Mouse (Mus musculus) megakaryocyte progenitor cell, adult 5-6 weeks (primary cell): ENCODE measurements around the gene Actb. TPM values are rescaled to one million over a fixed set of nuclear protein-coding genes. Genes with fewer than 3 reads are reported as not detected.

Experiments used
- ATAC-seq: replicated peaks from 2 replicates; pipeline ENCODE4 v1.8.0; 2016; ENCODE audit warnings: mild to moderate bottlenecking, moderate TSS enrichment, inconsistent platforms; ENCODE audit not compliant: poor library complexity
- total RNA-seq, 2 experiments: library from RNA; stranded (forward) in 1 of 2; stranded (reverse) in 1 of 2; fragments of 157-497, 149-512 nt in 1 of 2; fragments of 200-1000 nt in 1 of 2; gene quantifications; 2 replicates each; pipeline versions ENCODE4 v1.2.3 to v1.2.4; 2015 to 2017

Gene Actb
- total RNA-seq, 2 experiments from 2014 or later, result 3,558 to 5,014 TPM

- no peak for ATAC-seq
These were observed 26.3 kb downstream of the Actb start for GRCm38 (mm10) chr5:142880246-142880645.

- peak; percentile 77 for ATAC-seq
These were observed 27.0 kb downstream of the Actb start for GRCm38 (mm10) chr5:142879318-142880175.

GRCm38 (mm10) chr5:142878570-142878969, 28.0 kb downstream of the Actb start:
- peak; percentile 45 for ATAC-seq

GRCm38 (mm10) chr5:142877337-142878280, 28.9 kb downstream of the Actb start:
- peak; percentile 68 for ATAC-seq

- ATAC-seq, result no peak
These were observed 29.7 kb downstream of the Actb start for GRCm38 (mm10) chr5:142876896-142877295.

DNA sequence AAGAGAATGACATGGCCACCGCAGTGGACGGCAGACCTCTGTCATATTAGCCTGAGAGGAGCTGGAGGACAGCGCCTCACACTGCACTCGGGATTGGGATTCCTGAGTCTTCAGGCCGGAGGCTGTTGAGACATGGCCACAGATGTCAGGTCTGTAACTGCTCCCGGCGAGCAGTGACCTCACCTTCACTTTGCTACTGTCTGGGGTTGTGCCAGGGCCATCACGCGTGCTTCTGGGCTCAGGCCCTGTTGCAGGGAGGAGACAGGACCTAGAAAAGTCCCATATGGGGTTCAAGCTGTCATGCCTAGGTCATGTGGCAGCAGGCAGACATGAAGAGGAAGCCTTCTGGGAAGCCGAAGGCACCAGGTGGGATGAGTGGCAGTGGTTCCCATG, 31.0 kb downstream of the Actb start:
- no peak for ATAC-seq

GRCm38 (mm10) chr5:142874791-142875512, 31.6 kb downstream of the Actb start:
- no peak for ATAC-seq

DNA sequence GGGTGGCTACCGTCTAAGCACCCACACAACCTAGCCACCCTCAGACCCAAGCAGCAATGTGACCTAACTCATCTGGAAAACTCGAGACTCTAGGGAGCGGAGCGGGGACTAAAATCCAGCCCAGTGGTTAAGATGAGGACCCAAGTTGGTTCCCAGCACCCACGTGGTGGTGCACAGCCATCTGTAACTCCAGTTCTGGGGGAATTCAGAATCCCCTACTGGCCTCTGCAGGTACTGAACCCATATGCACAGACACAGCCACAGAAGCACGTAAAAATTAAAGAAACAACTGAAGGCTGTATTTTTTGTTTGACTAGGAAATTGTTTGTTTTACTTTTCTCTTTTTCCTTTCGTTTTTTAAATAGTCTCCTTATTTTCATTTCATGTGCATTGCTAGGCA, 32.8 kb downstream of the Actb start:
- no peak for ATAC-seq

- no peak for ATAC-seq
These were observed 34.8 kb downstream of the Actb start for GRCm38 (mm10) chr5:142871765-142872164.

GRCm38 (mm10) chr5:142869463-142869862, 37.1 kb downstream of the Actb start:
- ATAC-seq, result no peak

- peak; percentile 77 for ATAC-seq
These were observed 48.8 kb downstream of the Actb start for GRCm38 (mm10) chr5:142857763-142858229.

DNA sequence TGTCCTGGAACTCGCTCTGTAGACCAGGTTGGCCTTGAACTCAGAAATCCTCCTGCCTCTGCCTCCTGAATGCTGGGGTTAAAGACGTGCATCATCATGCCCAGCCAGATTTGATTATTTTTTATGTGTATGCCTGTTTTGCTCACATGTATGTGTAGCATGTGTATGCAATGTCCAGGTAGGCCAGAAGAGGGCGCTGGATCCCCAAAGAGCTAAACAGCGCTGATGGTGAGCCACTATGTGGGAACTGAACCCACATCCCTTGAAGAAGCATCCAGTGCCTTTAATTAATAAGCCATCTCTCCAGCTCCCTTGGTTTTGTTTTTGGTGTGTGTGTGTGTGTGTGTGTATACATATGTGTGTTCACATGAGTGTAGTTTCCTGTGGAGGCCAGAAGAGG, 50.1 kb downstream of the Actb start:
- ATAC-seq, result no peak

- peak; percentile 30; the same call in 1 of the 2 replicates for ATAC-seq
These were observed 51.7 kb downstream of the Actb start for GRCm38 (mm10) chr5:142854877-142855276.

DNA sequence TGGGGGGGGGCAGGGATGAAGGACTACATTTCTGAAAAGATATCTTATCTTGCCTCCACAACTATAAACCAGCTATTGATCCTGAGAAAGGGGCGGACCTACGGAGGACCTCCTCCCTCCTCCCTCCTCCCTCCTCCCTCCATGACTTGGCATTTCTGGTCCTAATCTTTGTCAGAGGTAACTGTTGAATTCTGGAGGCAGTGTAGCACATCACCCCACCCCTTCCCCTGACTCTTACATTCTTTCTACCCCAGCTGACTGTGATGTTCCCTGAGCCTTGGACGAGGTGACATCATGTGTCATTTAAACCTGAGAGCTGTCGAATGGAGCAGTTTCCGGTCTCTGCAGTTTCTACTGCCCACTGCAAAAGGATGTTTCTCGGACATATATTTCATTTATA, 53.0 kb downstream of the Actb start:
- no peak for ATAC-seq

Other genes starting within 250 kb of the Actb start
- gene Slc29a4, start 214.2 kb downstream of the Actb start, total RNA-seq (2015), result not detected in 2 replicates
- not detected in 2 replicates for gene Slc29a4, start 214.2 kb downstream of the Actb start, total RNA-seq (2017)
- gene Tnrc18, start 89.1 kb downstream of the Actb start, total RNA-seq (2015), result 27.3 and 30.2 TPM in 2 replicates
- 10.9 and 14.5 TPM in 2 replicates for gene Tnrc18, start 89.1 kb downstream of the Actb start, total RNA-seq (2017)
- 1.9 and 2.2 TPM in 2 replicates for gene Fbxl18, start 11.3 kb downstream of the Actb start, total RNA-seq (2015)
- 2.4 and 2.6 TPM in 2 replicates for gene Fbxl18, start 11.3 kb downstream of the Actb start, total RNA-seq (2017)
- gene Fscn1, start 53.6 kb upstream of the Actb start, total RNA-seq (2015), result 0.20 TPM in 1 of 2 replicates, not detected in the other
- gene Fscn1, start 53.6 kb upstream of the Actb start, total RNA-seq (2017), result 0.10 TPM in 1 of 2 replicates, not detected in the other
- gene Rnf216, start 206.2 kb upstream of the Actb start, total RNA-seq (2015), result 43.8 and 53.6 TPM in 2 replicates
- 38.2 and 40.9 TPM in 2 replicates for gene Rnf216, start 206.2 kb upstream of the Actb start, total RNA-seq (2017)
- gene Olfr718-ps1, start 240.8 kb upstream of the Actb start, total RNA-seq (2015), result not detected in 2 replicates
- not detected in 2 replicates for gene Olfr718-ps1, start 240.8 kb upstream of the Actb start, total RNA-seq (2017)